Mouse (Mus musculus): ENCODE measurements around the gene 2010111I01Rik. TPM values are rescaled to one million over a fixed set of nuclear protein-coding genes. Genes with fewer than 3 reads are reported as not detected.

Gene 2010111I01Rik
- total and polyA plus RNA-seq, 3 experiments = 26.3 to 32.7 TPM; not detected in 1

GRCm38 (mm10) chr13:62972403-62972802 is 7.7 kb downstream of the 2010111I01Rik start (continued):
- TF ChIP-seq ZKSCAN1 (IDR thresholded peaks at IDR 0.05; ENCODE audit: low read depth, low read length) = no peak

GRCm38 (mm10) chr13:62973111-62973510 is 8.4 kb downstream of the 2010111I01Rik start:
- no peak for DNase-seq (ENCODE audit: low read depth, low spot score)
- Histone ChIP-seq H3K4me1 (ENCODE audit: control insufficient read depth in 1 of 2, insufficient read depth in 2 of 2, low read length in 2 of 2) (no peaks in the 10 kb centered on the region), H3K27me3 (ENCODE audit: control insufficient read depth in 1 of 2, insufficient read depth in 2 of 2, low read length in 2 of 2) (no peaks in the 10 kb centered on the region), H3K27ac (ENCODE audit: control insufficient read depth, low read depth, low read length) (no peak overlapping the region), H3K79me2 (ENCODE audit: control insufficient read depth, insufficient read depth, low read length, poor library complexity) (peaks cover 2% of the 10 kb centered on the region; the same call in 1 of the 2 replicates), H3K9ac (ENCODE audit: control insufficient read depth, low read depth, low read length, poor library complexity, severe bottlenecking) (no peak overlapping the region), H3K36me3 (ENCODE audit: control insufficient read depth in 1 of 2, insufficient read depth in 2 of 2, low read length in 2 of 2) (no peaks in the 10 kb centered on the region), H3K4me3 (ENCODE audit: control insufficient read depth in 1 of 2, insufficient read depth in 1 of 2, low read depth in 2 of 2, low read length in 2 of 2) (no peak overlapping the region), H3K9me3 (replicated peaks; ENCODE audit: insufficient read depth, low read length) (no peaks in the 10 kb centered on the region)
- TF ChIP-seq USF2 (IDR thresholded peaks at IDR 0.05; ENCODE audit: borderline replicate concordance in 1 of 2, insufficient read depth in 1 of 2, low read depth in 1 of 2, low read length in 2 of 2) (no peak), SMC3 (IDR thresholded peaks at IDR 0.05; ENCODE audit: low read depth, low read length) (no peak), ETS1 (IDR thresholded peaks at IDR 0.05; ENCODE audit: low read depth, low read length) (no peak), MAFK (IDR thresholded peaks at IDR 0.05; ENCODE audit: borderline replicate concordance, low read depth, low read length) (no peak), ELF1 (IDR thresholded peaks at IDR 0.05; ENCODE audit: low read depth, low read length) (no peak), MYB (IDR thresholded peaks at IDR 0.05; ENCODE audit: low read depth, low read length) (no peak), ZMIZ1 (IDR thresholded peaks at IDR 0.05; ENCODE audit: low read depth, low read length) (no peak), JUND (IDR thresholded peaks at IDR 0.05; ENCODE audit: low read depth, low read length) (no peak), TAL1 (IDR thresholded peaks at IDR 0.05; ENCODE audit: low read length) (no peak), GATA1 (IDR thresholded peaks at IDR 0.05; ENCODE audit: low read depth, low read length) (no peak), BHLHE40 (IDR thresholded peaks at IDR 0.05; ENCODE audit: borderline replicate concordance, low read depth, low read length) (no peak), SIN3A (IDR thresholded peaks at IDR 0.05; ENCODE audit: low read length) (no peak)

- no peaks in the 10 kb centered on the region for H3K27me3 ChIP-seq (ENCODE audit: control insufficient read depth in 1 of 2, insufficient read depth in 2 of 2, low read length in 2 of 2)
- H3K79me2 ChIP-seq (ENCODE audit: control insufficient read depth, insufficient read depth, low read length, poor library complexity) = peaks cover 2% of the 10 kb centered on the region; the same call in 1 of the 2 replicates
- H3K4me3 ChIP-seq (ENCODE audit: control insufficient read depth in 1 of 2, insufficient read depth in 1 of 2, low read depth in 2 of 2, low read length in 2 of 2) = no peak overlapping the region
- H3K36me3 ChIP-seq (ENCODE audit: control insufficient read depth in 1 of 2, insufficient read depth in 2 of 2, low read length in 2 of 2) = no peaks in the 10 kb centered on the region
- TF ChIP-seq EP300 (IDR thresholded peaks at IDR 0.05; ENCODE audit: low read depth in 1 of 2, low read length in 2 of 2) (no peak), JUND (IDR thresholded peaks at IDR 0.05; ENCODE audit: low read depth, low read length) (no peak), TAL1 (IDR thresholded peaks at IDR 0.05; ENCODE audit: low read length) (no peak), MEF2A (IDR thresholded peaks at IDR 0.05; ENCODE audit: extremely low read depth, insufficient replicate concordance, low read depth, low read length, poor library complexity, severe bottlenecking) (no peak), CTCF (IDR thresholded peaks at IDR 0.05 in 2 of 3, conservative IDR thresholded peaks at IDR 0.05 in 1 of 3; ENCODE audit: control insufficient read depth in 1 of 3, insufficient read depth in 1 of 3, low read depth in 2 of 3, low read length in 3 of 3, poor library complexity in 1 of 3, severe bottlenecking in 1 of 3) (no peak), MAX (IDR thresholded peaks at IDR 0.05; ENCODE audit: low read length) (no peak), KAT2A (conservative IDR thresholded peaks at IDR 0.05; ENCODE audit: low read depth, low read length) (no peak), GABPA (IDR thresholded peaks at IDR 0.05; ENCODE audit: low read depth, low read length) (no peak), E2F4 (IDR thresholded peaks at IDR 0.05; ENCODE audit: borderline replicate concordance, low read depth, low read length) (no peak), ZNF384 (IDR thresholded peaks at IDR 0.05; ENCODE audit: low read depth, low read length) (no peak), SIN3A (IDR thresholded peaks at IDR 0.05; ENCODE audit: low read length) (no peak), ELF1 (IDR thresholded peaks at IDR 0.05; ENCODE audit: low read depth, low read length) (no peak), ZKSCAN1 (IDR thresholded peaks at IDR 0.05; ENCODE audit: low read depth, low read length) (no peak), BHLHE40 (IDR thresholded peaks at IDR 0.05; ENCODE audit: borderline replicate concordance, low read depth, low read length) (no peak), MAFK (IDR thresholded peaks at IDR 0.05; ENCODE audit: borderline replicate concordance, low read depth, low read length) (no peak), RCOR1 (IDR thresholded peaks at IDR 0.05; ENCODE audit: low read depth, low read length) (no peak), TBP (IDR thresholded peaks at IDR 0.05; ENCODE audit: low read depth, low read length) (no peak), CHD2 (IDR thresholded peaks at IDR 0.05; ENCODE audit: low read length) (no peak), SMC3 (IDR thresholded peaks at IDR 0.05; ENCODE audit: low read depth, low read length) (no peak)
- H3K9ac ChIP-seq (ENCODE audit: control insufficient read depth, low read depth, low read length, poor library complexity, severe bottlenecking) = no peak overlapping the region
- no peaks in the 10 kb centered on the region for H3K9me3 ChIP-seq (replicated peaks; ENCODE audit: insufficient read depth, low read length)
- no peak overlapping the region for H3K27ac ChIP-seq (ENCODE audit: control insufficient read depth, low read depth, low read length)
- H3K4me1 ChIP-seq (ENCODE audit: control insufficient read depth in 1 of 2, insufficient read depth in 2 of 2, low read length in 2 of 2) = no peaks in the 10 kb centered on the region
- no peak for DNase-seq (ENCODE audit: low read depth, low spot score)
These were observed 13.4 kb downstream of the 2010111I01Rik start for GRCm38 (mm10) chr13:62978104-62978503.

Measured in MEL (cell line).